ENCODE assay signal across 13 mouse cellular contexts in genomic region chr13:56025027-56025410, GRCm38 (mm10).
DNase-seq lines count a peak whose midpoint lies in the region; ATAC-seq and TF ChIP-seq lines count a peak whose summit lies in the region.
"Had no signal": no experiment of that assay in that cellular context is flagged by ENCODE, and none has a peak within 500 bp of the region (broad histone marks: within the 10 kb centered on the region; RNA-seq: fewer than 3 reads in every experiment).

No protein-coding gene starts in this region.

- no peak for TF ChIP-seq CTCF in kidney, adult 2 months (conservative IDR thresholded peaks at IDR 0.05; ENCODE audit: insufficient read depth, insufficient read length, low read depth, low read length)

- H3K9me3 ChIP-seq in kidney, embryonic 15.5 days (replicated peaks), result no peaks in the 10 kb centered on the region
- no peaks in the 10 kb centered on the region for H3K9me3 ChIP-seq in intestine, embryonic 16.5 days (ENCODE audit: control insufficient read depth, low read length)
- no peaks in the 10 kb centered on the region for H3K9me3 ChIP-seq in forebrain, embryonic 10.5 days
- H3K9me3 ChIP-seq: embryonic facial prominence, embryonic 15.5 days; hindbrain, embryonic 10.5 days had no signal

- H3K36me3 ChIP-seq in kidney, embryonic 15.5 days, result no peaks in the 10 kb centered on the region
- H3K36me3 ChIP-seq in kidney, adult 2 months (ENCODE audit: control insufficient read depth, insufficient read depth, low read length), result no peaks in the 10 kb centered on the region
- no peaks in the 10 kb centered on the region for H3K36me3 ChIP-seq in intestine, embryonic 16.5 days (ENCODE audit: control insufficient read depth, insufficient read depth, low read length)
- no peaks in the 10 kb centered on the region for H3K36me3 ChIP-seq in forebrain, embryonic 10.5 days (replicated peaks)
- H3K36me3 ChIP-seq: embryonic facial prominence, embryonic 15.5 days; hindbrain, embryonic 10.5 days had no signal

- H3K4me3 ChIP-seq in kidney, embryonic 15.5 days (replicated peaks), result peak overlapping the region; percentile 29
- no peak overlapping the region for H3K4me3 ChIP-seq in kidney, adult 2 months (ENCODE audit: insufficient read depth, low read depth, low read length)
- H3K4me3 ChIP-seq in intestine, embryonic 16.5 days (ENCODE audit: low read length), result 0 out of 2 replicates have a peak overlapping the region, but pooled peaks have one; percentile 9
- H3K4me3 ChIP-seq in forebrain, embryonic 10.5 days, result no peak overlapping the region
- H3K4me3 ChIP-seq: embryonic facial prominence, embryonic 15.5 days; hindbrain, embryonic 10.5 days; left cerebral cortex, adult 2 months had no signal

- no peak for DNase-seq in kidney, adult 2 months
- peak; percentile 36 for DNase-seq in testis, postnatal 10 days (ENCODE audit: low spot score)
- no peak for DNase-seq in testis, postnatal 14 days (ENCODE audit: low spot score)
- no peak for DNase-seq in adrenal gland, postnatal 4 days (ENCODE audit: low spot score in 2 of 2)
- DNase-seq in forebrain, embryonic 10.5 days (ENCODE audit: extremely low spot score, low spot score), result no peak
- DNase-seq: cerebellum, adult 11-12 months; kidney, postnatal 25 days; thymus, postnatal 36 days had no signal

- no peak for TF ChIP-seq POLR2A in kidney, adult 2 months (IDR thresholded peaks at IDR 0.05; ENCODE audit: low read depth, low read length)

- H3K9ac ChIP-seq in kidney, embryonic 15.5 days, result no peak overlapping the region
- no peak overlapping the region for H3K9ac ChIP-seq in intestine, embryonic 16.5 days (ENCODE audit: low read depth, low read length)
- H3K9ac ChIP-seq: embryonic facial prominence, embryonic 15.5 days had no signal

- ATAC-seq in kidney, embryonic 15.5 days (replicated peaks; ENCODE audit: low FRiP score), result no peak
- ATAC-seq in intestine, embryonic 16.5 days, result no peak

- 14% methylated on average over 14 of the region's 14 CpGs for WGBS in kidney, embryonic 15.5 days
- 17% methylated on average over 14 of the region's 14 CpGs for WGBS in kidney, adult 2 months
- 35% methylated on average over 14 of the region's 14 CpGs for WGBS in intestine, embryonic 16.5 days
- WGBS in forebrain, embryonic 10.5 days, result 84% methylated on average over 14 of the region's 14 CpGs

- H3K4me1 ChIP-seq in kidney, embryonic 15.5 days, result peaks cover 10% of the 10 kb centered on the region
- H3K4me1 ChIP-seq in kidney, adult 2 months (ENCODE audit: control insufficient read depth, insufficient read depth, low read length), result no peaks in the 10 kb centered on the region
- peaks cover 13% of the 10 kb centered on the region; the same call in 1 of the 2 replicates for H3K4me1 ChIP-seq in intestine, embryonic 16.5 days (ENCODE audit: control insufficient read depth, insufficient read depth, low read length)
- H3K4me1 ChIP-seq in forebrain, embryonic 10.5 days, result no peaks in the 10 kb centered on the region
- H3K4me1 ChIP-seq: embryonic facial prominence, embryonic 15.5 days had no signal

- peaks cover 22% of the 10 kb centered on the region for H3K27me3 ChIP-seq in kidney, embryonic 15.5 days
- H3K27me3 ChIP-seq in kidney, adult 2 months (replicated peaks; ENCODE audit: control insufficient read depth, insufficient read depth, low read length), result no peaks in the 10 kb centered on the region; the same call in 1 of the 2 replicates
- peaks cover 10% of the 10 kb centered on the region; the same call in 1 of the 2 replicates for H3K27me3 ChIP-seq in intestine, embryonic 16.5 days (replicated peaks; ENCODE audit: control insufficient read depth, insufficient read depth, low read length)
- H3K27me3 ChIP-seq in forebrain, embryonic 10.5 days (ENCODE audit: poor library complexity, severe bottlenecking), result no peaks in the 10 kb centered on the region
- H3K27me3 ChIP-seq: embryonic facial prominence, embryonic 15.5 days had no signal

- H3K4me2 ChIP-seq in kidney, embryonic 15.5 days, result peak overlapping the region; percentile 47
- H3K4me2 ChIP-seq in intestine, embryonic 16.5 days (ENCODE audit: low read depth, low read length), result peak overlapping the region; percentile 32; the same call in 1 of the 2 replicates
- H3K4me2 ChIP-seq: embryonic facial prominence, embryonic 15.5 days had no signal

- no peak overlapping the region for H3K27ac ChIP-seq in kidney, embryonic 15.5 days
- H3K27ac ChIP-seq in kidney, adult 2 months (ENCODE audit: insufficient read depth, low read depth, low read length), result no peak overlapping the region
- no peak overlapping the region for H3K27ac ChIP-seq in intestine, embryonic 16.5 days (ENCODE audit: low read length)
- H3K27ac ChIP-seq in forebrain, embryonic 10.5 days, result no peak overlapping the region
- H3K27ac ChIP-seq: embryonic facial prominence, embryonic 15.5 days; hindbrain, embryonic 10.5 days; left cerebral cortex, adult 2 months had no signal

Comparison
In these comparisons a context has a peak if more than half of its experiments do, and no peak if none do; other contexts are left out.
1. H3K4me3 ChIP-seq: peak in kidney, embryonic 15.5 days (single experiment) and intestine, embryonic 16.5 days (single experiment); none in kidney, adult 2 months (single experiment) and forebrain, embryonic 10.5 days (single experiment).